Mouse (Mus musculus): Measurements from ENCODE around the gene G6pc. TPM values are rescaled to one million over a fixed set of nuclear protein-coding genes. Genes with fewer than 3 reads are reported as not detected.

Gene G6pc
- polyA plus RNA-seq, 1 experiment, result not detected

- no peak overlapping the region for H3K27ac ChIP-seq (ENCODE audit: insufficient read depth, low read length)
- H3K4me3 ChIP-seq (replicated peaks; ENCODE audit: insufficient read depth, low read depth, low read length), result no peak overlapping the region
- DNase-seq, result no peak
- H3K4me1 ChIP-seq (ENCODE audit: control insufficient read depth, insufficient read depth, low read length), result 0 out of 2 replicates have a peak, but pooled peaks cover under 1% of the 10 kb centered on the region
- TF ChIP-seq POLR2A (IDR thresholded peaks at IDR 0.05; ENCODE audit: borderline replicate concordance, insufficient read depth, low read length), result no peak
- TF ChIP-seq CTCF (IDR thresholded peaks at IDR 0.05; ENCODE audit: borderline replicate concordance, insufficient read depth, low read depth, low read length), result no peak
- H3K27me3 ChIP-seq (ENCODE audit: control insufficient read depth, insufficient read depth, low read length), result no peaks in the 10 kb centered on the region
- WGBS, result 61% methylated on average over 3 of the region's 3 CpGs
Observed at GRCm38 (mm10) chr11:101332537-101332936, 34.8 kb upstream of the G6pc start.

DNA sequence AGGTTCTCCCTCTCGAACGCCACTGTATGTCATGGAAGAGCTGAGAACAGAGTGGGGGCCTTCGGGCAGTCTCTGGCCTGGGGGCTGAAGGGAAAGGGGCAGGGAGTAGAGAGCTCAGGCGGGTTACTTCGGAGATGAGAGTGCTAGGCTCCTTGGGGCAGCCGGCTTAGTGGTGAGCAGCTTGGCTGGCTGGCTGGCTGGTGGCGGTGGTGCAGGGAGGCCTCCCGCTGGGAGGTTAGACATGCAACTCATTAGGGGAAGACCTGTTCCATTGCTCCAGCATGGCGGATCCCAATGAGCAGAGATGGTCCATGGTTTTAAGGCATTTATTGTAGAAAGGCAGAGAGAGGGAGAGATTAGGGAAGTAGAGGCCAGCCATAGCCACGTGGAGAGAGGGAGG lies 33.3 kb upstream of the G6pc start:
- H3K27me3 ChIP-seq (ENCODE audit: control insufficient read depth, insufficient read depth, low read length), result no peaks in the 10 kb centered on the region
- 0 out of 2 replicates have a peak, but pooled peaks cover 4% of the 10 kb centered on the region for H3K4me1 ChIP-seq (ENCODE audit: control insufficient read depth, insufficient read depth, low read length)
- DNase-seq, result no peak

DNA sequence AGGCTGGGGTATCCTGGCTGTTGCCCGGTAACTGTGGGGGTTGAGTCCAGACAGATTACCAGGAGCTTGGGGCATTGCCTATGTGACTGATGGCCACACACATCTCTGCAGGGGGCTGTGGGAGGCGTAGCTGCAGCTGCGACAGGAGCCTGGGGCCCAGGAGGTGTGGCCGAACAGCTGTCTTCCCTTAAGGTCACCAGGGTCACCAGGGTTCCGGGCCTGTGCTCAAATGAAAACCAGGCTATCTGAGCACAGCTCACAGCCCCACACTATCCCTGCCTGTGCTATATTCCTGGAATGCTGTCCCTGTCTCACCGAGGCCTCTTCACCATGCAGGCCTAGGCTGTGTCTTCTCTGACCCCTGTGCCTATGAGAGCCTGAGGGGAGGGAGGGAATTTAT lies 32.8 kb upstream of the G6pc start:
- TF ChIP-seq CTCF (IDR thresholded peaks at IDR 0.05; ENCODE audit: borderline replicate concordance, insufficient read depth, low read depth, low read length) (no peak), POLR2A (IDR thresholded peaks at IDR 0.05; ENCODE audit: borderline replicate concordance, insufficient read depth, low read length) (no peak)
- Histone ChIP-seq H3K27ac (ENCODE audit: insufficient read depth, low read length) (no peak overlapping the region), H3K4me1 (ENCODE audit: control insufficient read depth, insufficient read depth, low read length) (0 out of 2 replicates have a peak, but pooled peaks cover 4% of the 10 kb centered on the region), H3K4me3 (replicated peaks; ENCODE audit: insufficient read depth, low read depth, low read length) (no peak overlapping the region), H3K27me3 (ENCODE audit: control insufficient read depth, insufficient read depth, low read length) (no peaks in the 10 kb centered on the region)
- WGBS, result 15% methylated on average over 6 of the region's 6 CpGs
- DNase-seq, result no peak

More for the DNA sequence above, 33.3 kb upstream of the G6pc start:
- H3K4me3 ChIP-seq (replicated peaks; ENCODE audit: insufficient read depth, low read depth, low read length), result no peak overlapping the region
- 24% methylated on average over 10 of the region's 10 CpGs for WGBS
- H3K27ac ChIP-seq (ENCODE audit: insufficient read depth, low read length), result no peak overlapping the region
- TF ChIP-seq CTCF (IDR thresholded peaks at IDR 0.05; ENCODE audit: borderline replicate concordance, insufficient read depth, low read depth, low read length) (no peak), POLR2A (IDR thresholded peaks at IDR 0.05; ENCODE audit: borderline replicate concordance, insufficient read depth, low read length) (no peak)

GRCm38 (mm10) chr11:101335685-101336084 lies 31.7 kb upstream of the G6pc start:
- Histone ChIP-seq H3K27me3 (ENCODE audit: control insufficient read depth, insufficient read depth, low read length) (no peaks in the 10 kb centered on the region), H3K27ac (ENCODE audit: insufficient read depth, low read length) (no peak overlapping the region), H3K4me1 (ENCODE audit: control insufficient read depth, insufficient read depth, low read length) (0 out of 2 replicates have a peak, but pooled peaks cover 4% of the 10 kb centered on the region), H3K4me3 (replicated peaks; ENCODE audit: insufficient read depth, low read depth, low read length) (no peak overlapping the region)
- TF ChIP-seq POLR2A (IDR thresholded peaks at IDR 0.05; ENCODE audit: borderline replicate concordance, insufficient read depth, low read length) (no peak), CTCF (IDR thresholded peaks at IDR 0.05; ENCODE audit: borderline replicate concordance, insufficient read depth, low read depth, low read length) (no peak)
- DNase-seq, result no peak
- WGBS, result 80% methylated on average over 9 of the region's 9 CpGs

- 0 out of 2 replicates have a peak, but pooled peaks cover 4% of the 10 kb centered on the region for H3K4me1 ChIP-seq (ENCODE audit: control insufficient read depth, insufficient read depth, low read length)
- TF ChIP-seq POLR2A (IDR thresholded peaks at IDR 0.05; ENCODE audit: borderline replicate concordance, insufficient read depth, low read length), result peak; percentile 28; the same call in 1 of the 2 replicates
- no peak for TF ChIP-seq CTCF (IDR thresholded peaks at IDR 0.05; ENCODE audit: borderline replicate concordance, insufficient read depth, low read depth, low read length)
- 1% methylated on average over 8 of the region's 9 CpGs for WGBS
- peak overlapping the region; percentile 50 for H3K4me3 ChIP-seq (replicated peaks; ENCODE audit: insufficient read depth, low read depth, low read length)
- DNase-seq, result peak; percentile 31 to 54
- H3K27me3 ChIP-seq (ENCODE audit: control insufficient read depth, insufficient read depth, low read length), result no peaks in the 10 kb centered on the region; the same call in 1 of the 2 replicates
- H3K27ac ChIP-seq (ENCODE audit: insufficient read depth, low read length), result no peak overlapping the region
Observed at GRCm38 (mm10) chr11:101338123-101338760, 29.1 kb upstream of the G6pc start.

GRCm38 (mm10) chr11:101347083-101347775 lies 20.1 kb upstream of the G6pc start:
- no peak overlapping the region for H3K27ac ChIP-seq (ENCODE audit: insufficient read depth, low read length)
- H3K4me3 ChIP-seq (replicated peaks; ENCODE audit: insufficient read depth, low read depth, low read length), result no peak overlapping the region
- DNase-seq, result no peak
- H3K4me1 ChIP-seq (ENCODE audit: control insufficient read depth, insufficient read depth, low read length), result no peaks in the 10 kb centered on the region
- TF ChIP-seq POLR2A (IDR thresholded peaks at IDR 0.05; ENCODE audit: borderline replicate concordance, insufficient read depth, low read length) (no peak), CTCF (IDR thresholded peaks at IDR 0.05; ENCODE audit: borderline replicate concordance, insufficient read depth, low read depth, low read length) (no peak)
- H3K27me3 ChIP-seq (ENCODE audit: control insufficient read depth, insufficient read depth, low read length), result no peaks in the 10 kb centered on the region; the same call in 1 of the 2 replicates
- 70% methylated on average over 10 of the region's 10 CpGs for WGBS

DNA sequence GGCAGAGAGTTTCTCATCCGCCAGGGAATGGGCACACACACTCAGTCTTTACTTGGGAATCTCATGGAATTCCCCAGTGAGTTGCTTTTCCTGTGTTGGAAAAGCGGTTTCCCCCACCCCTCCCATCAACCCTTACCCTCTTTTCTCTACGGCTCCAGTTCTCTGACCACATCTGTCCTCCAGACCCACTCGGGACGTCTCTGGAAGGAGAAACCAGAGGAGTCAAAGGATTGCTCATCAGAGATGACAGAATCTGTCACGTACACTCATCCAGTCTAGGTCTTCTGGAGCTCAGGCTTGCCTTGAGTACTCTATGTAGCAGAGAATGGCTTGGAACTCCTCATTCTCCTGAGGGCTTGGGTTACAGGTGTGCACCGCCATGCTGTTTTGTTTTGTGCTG lies 18.6 kb upstream of the G6pc start:
- Histone ChIP-seq H3K27ac (ENCODE audit: insufficient read depth, low read length) (no peak overlapping the region), H3K4me3 (replicated peaks; ENCODE audit: insufficient read depth, low read depth, low read length) (no peak overlapping the region), H3K4me1 (ENCODE audit: control insufficient read depth, insufficient read depth, low read length) (no peaks in the 10 kb centered on the region), H3K27me3 (ENCODE audit: control insufficient read depth, insufficient read depth, low read length) (no peaks in the 10 kb centered on the region)
- WGBS, result 65% methylated on average over 7 of the region's 7 CpGs
- no peak for DNase-seq
- TF ChIP-seq CTCF (IDR thresholded peaks at IDR 0.05; ENCODE audit: borderline replicate concordance, insufficient read depth, low read depth, low read length) (no peak), POLR2A (IDR thresholded peaks at IDR 0.05; ENCODE audit: borderline replicate concordance, insufficient read depth, low read length) (no peak)

- H3K27me3 ChIP-seq (ENCODE audit: control insufficient read depth, insufficient read depth, low read length), result no peaks in the 10 kb centered on the region
- whole genome bisulfite sequencing, result 91% methylated on average over 3 of the region's 3 CpGs
- no peak overlapping the region for H3K27ac ChIP-seq (ENCODE audit: insufficient read depth, low read length)
- H3K4me1 ChIP-seq (ENCODE audit: control insufficient read depth, insufficient read depth, low read length), result no peaks in the 10 kb centered on the region
- no peak for DNase-seq
- TF ChIP-seq POLR2A (IDR thresholded peaks at IDR 0.05; ENCODE audit: borderline replicate concordance, insufficient read depth, low read length), result no peak
- no peak for TF ChIP-seq CTCF (IDR thresholded peaks at IDR 0.05; ENCODE audit: borderline replicate concordance, insufficient read depth, low read depth, low read length)
- H3K4me3 ChIP-seq (replicated peaks; ENCODE audit: insufficient read depth, low read depth, low read length), result no peak overlapping the region
Observed at GRCm38 (mm10) chr11:101349216-101349615, 18.1 kb upstream of the G6pc start.

Measured in cerebellum, adult 2 months (tissue).